Mouse (Mus musculus) embryo, embryonic 10.5 days (tissue): ENCODE results near the gene Ank.

Source experiments
- DNase-seq: peaks from one replicate; pipeline ENCODE4 v3.0.0-alpha.2; 2015; ENCODE audit warnings: low spot score

The Ank gene

DNA sequence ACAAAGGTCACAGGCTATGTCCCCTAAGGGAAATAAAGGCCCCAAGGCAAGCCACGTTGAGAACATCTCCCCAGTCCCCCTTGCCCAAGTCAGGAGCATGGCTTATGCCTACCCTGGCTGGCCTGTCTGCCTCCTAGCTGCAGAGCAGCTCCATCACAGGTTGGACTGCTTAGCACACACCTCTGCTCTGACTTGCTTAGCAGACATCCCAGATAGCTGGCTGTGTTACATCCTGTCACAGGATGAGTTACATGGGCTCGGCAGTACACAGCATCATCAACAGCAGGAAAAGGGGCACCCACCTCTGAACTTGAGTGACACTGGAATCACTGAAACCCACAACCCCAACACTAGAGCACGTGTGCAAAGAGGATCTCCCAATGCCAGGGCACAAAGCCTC is 138.8 kb downstream of the Ank start:
- no peak for DNase-seq

DNA sequence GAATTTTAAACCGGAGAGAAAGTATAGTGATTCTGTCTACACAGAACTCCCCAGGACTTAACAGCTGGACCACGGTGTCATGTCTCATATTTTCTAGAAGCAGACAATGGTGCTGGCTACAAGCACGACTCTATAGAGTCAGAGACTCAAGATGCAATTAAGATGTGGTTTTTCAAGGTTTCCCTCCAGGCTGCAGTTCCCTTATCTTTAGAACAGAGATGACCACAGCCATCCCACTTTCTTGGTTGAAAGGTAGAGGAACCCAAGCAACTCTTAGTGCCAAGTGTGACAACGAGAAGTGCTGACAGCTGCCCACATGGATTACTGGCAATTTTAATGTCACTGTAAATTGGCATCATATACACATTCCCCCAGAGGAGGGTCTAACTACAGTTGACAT is 143.1 kb downstream of the Ank start:
- DNase-seq, result no peak

DNA sequence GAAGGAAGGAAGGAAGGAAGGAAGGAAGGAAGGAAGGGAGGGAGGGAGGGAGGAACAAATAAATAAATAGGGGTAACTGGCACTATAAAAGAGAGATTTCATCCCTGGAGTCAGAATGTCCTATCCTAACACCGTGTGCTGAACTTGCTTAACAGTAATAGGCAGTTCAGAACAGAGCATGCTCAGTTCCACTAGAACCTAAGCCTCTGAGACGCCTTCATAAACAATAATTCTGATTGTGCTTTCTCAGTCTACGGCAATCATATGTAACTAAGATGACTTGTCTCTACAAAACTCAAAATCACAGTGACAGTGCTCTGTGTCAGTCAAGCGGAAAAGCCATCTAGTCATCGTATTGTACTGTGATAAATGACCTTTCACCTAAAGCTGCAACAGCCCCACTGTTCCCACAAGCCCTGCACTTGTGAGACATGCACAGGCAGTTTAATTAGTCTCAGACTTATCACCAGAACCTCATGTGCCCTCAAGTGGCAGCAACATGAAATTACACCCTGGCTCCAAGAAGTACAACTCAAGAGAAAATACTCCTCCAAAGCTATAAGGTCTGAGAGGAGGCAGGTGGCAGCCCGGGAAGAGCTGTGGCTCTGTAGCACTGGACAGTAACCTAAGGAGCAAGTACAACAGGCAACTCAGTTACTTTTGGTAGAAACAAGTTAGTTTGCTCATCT is 146.2 kb downstream of the Ank start:
- peak; percentile 87 for DNase-seq

DNA sequence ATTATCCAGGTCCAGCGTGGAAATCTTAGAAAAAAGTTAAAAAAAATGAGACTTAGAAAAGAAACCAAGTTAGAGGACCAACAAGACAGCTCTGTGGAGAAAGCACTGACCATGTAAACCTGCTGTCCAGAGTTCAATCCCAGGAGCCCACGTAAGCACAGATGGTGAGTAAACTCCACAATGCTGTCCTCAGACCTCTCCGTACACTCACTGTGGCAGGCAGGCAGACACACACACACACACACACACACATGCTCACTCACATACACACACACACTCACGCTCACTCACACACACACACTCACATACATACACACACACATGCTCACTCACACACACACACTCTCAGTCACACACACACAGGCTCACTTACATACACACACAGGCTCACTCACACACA is 146.8 kb downstream of the Ank start:
- no peak for DNase-seq

DNA sequence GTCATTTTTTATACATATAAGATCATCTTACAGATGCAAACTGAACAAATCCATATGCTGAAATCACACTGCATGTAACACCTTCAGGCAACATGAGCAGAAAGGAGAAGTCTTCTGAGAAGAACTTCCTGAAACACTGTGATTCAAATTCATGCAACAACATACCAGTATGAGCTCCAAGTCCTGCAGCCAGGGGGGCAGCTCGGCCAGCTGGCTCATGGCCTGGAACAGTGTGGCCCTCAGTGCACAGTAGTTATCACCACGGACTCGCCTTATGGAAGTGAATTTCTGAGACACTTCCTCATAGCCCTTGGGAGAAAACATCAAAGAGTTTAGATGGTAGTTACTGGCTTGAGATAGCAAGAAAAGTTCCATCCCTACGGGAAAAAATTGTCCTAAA is 149.7 kb downstream of the Ank start:
- no peak for DNase-seq

DNA sequence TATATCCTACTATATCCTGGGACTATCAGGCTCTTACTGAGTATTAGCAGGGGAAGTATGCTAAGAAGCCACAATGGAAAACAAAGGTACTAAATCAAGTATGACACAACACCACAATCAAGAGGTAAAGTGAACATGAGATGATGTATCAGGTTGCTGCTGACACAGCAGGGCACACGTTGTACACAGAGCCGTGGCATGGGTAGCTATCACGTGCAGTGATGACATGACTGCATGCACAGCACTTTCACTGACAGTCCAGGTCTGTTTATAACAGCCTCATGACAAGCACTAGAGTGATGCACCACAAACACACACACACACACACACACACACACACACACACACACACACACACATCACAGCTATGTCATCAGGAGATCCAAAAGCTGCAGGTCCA is 150.8 kb downstream of the Ank start:
- no peak for DNase-seq

DNA sequence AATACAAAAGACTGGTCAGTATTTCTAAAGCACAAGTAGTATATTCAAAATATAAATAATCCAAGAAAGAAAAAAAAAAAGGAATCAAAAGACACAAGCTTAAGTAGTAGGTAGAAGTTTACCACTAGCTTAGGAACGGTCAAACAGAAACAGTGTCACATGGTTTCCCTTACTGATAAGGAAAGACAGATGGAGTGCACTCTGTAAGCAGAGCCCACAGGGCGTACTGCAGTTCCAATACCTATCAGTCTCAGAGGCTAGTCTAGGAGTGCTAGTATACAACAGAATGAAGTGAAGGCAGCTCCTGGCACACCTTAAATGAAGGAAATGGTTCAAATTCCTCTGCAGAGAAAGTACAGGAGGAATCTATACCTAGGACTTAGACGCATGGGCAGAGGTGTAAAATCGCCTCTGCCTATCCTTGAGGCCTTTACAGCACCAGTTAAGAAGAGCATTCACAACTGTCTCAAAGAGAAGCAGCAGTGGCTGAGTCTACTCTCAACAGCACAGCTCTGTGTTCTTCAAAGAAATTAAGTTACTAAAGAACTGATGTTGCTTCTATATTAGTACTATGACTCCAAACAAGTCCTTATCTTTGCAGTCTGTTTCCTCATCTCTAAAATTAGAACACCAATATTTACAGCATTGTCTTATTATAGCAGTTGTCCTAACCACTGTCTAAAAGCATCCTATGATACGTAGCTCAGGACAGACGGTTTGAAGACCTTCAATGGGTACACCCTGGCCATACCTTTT is 152.5 kb downstream of the Ank start:
- DNase-seq, result no peak

DNA sequence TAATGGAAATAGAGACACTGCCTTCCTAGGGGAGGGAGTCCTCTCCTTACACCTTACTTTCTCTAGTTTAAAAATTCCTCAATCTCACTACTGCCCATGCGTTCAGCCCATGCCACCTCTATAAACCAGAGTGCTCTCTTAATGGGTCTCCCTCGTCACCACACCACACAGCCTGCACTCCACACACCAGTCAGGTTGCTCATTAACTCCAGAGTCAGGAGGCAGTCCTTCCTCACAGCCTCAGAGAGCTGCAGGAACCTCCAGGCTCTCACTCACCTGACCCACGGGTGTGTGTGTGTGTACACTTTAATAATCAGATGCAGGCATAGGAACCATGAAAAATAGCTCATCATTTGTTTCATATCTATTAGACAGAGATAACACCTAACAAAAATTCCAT is 153.2 kb downstream of the Ank start:
- DNase-seq, result no peak

DNA sequence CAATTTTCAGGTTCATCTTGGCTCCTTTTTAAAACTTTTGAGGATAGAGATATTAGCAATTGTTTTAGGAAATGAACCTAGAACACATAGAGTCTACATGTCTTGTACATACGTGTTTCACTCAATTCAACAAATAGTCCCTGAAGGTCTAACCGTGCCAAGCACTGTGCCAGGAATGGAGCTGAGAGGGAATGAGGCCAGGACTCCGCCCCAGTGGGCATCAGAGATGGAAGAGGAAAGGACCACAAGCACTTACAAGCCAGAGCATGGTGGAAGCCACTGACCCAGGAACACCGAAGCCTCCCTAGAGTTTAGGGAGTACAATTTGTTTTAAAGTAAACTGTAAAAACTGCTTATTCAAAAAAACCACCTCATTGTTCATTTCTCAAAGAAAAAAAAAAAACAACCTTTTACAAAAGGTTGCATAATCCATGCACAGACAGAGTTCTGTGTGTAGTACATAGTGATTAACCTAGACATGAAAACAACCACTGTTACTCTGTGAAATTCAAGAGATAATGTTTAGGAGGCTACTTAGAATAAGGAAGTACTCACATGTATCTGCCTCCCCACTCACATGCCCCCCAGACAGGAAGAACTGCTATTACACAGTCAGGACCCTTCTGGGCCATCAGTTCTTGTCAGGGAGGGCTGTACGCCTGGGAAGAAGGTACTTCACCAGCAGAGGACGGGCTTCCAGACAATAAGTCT is 154.2 kb downstream of the Ank start:
- DNase-seq, result no peak

DNA sequence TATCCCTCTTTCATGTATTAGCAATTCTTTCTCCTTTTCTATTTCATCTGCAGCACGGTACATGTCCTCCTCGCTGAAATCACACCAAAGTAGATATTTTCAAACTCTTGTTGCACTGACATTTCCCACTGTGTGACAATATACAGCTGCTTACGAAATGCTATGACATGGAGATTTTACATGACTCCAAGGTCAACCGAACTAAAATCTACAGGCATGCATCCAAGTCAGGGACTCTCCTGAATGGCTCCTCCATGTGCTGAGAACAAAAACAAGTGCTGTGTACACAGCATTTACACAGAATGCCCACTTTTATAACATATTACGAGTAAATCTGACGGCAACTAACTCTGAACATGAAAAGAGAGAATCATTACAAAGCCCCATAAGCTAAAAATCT is 156.8 kb downstream of the Ank start:
- no peak for DNase-seq

DNA sequence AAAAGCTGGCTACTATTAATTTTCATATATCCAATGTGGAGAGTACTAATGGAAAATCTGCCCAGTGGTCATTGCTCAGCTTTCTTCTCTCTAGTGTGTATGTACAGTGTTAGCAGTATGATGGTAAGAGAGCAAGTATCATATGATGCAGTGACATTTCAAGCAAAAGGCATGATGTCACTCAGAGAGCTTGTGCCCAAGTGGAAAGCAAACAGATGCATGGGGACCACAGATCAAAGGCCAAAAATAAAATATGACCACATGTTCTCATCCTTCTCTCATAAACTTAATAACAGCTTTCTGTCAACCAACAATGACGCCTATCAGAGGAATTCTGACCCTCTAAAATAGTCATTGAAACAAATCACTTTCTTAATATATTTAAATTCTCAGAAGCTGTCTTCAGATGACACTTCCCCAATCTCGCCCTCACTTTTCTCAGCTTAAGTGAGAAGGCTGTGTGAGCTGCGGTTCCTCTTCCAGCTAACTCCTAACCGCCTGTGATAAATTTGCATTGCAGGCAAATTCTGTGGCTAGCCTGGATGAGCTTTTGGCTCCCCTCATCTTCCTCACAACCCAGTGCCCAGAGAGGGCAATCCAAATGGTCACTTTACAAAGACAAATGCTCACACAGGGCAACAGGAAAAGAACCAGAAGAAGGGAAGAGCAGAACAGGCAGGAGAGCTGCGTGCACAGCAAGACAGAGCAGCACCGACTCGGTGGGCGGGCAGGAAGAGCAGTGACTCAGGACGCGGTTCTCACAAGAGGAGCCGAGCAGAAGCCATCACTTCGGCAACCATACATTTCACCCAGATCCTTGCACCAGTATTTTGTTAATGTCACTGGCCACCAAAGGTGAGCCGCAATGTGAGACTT is 158.8 kb downstream of the Ank start:
- DNase-seq, result no peak

DNA sequence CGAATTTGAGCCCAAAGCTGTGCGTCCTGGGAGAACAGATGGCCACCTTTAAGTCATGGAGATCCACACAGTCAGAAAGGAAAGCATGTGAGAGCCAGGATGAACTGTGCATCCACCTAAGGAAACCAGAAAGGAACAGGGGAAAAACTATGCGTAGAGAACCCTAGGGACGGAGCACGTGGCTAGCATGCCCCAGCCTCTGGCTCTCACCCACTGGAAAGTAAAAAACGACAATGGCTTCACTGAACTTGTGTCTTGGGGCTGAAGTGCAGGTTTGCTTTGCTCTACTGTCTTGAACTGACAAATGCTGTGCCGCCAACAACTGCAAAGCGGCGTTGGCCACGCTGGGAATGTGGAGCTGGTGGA is 159.4 kb downstream of the Ank start:
- no peak for DNase-seq

DNA sequence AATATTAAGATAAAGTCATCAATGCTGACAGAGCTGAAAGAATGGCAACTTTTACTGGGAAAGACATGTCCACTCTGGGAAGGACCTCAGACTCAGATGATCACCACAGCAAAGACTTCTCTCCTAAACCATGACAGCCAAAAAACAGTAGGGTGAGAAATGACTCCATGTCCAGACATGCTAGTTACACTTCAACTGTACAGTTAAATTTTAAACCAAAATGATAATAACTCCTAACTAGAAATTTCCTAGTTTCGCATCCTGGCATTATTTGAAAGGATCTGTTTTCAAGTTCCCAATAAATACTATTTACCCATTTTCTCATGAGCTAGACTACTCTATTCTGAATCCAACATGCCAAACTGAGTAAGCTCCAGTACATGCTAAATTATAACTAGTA is 159.8 kb downstream of the Ank start:
- no peak for DNase-seq

DNA sequence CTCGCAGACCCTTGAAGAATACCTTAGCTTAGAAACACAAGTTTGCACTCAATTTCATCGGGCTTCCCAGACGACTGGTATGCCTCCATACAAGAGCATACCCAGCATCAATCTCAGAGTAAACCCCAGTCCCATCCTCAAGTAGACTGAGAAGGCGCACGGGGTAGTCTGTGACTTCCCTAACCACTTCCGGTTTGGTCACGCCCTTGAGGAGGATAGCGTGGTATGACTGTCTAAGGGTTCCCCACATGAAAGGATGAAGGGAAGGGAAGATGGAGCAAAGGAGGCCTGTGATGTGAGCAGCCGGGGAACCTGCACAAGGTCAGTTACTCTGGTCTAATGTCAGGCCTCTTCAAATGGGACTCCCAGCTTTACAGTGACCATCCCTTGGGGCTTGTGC is 161.3 kb downstream of the Ank start:
- DNase-seq, result no peak

DNA sequence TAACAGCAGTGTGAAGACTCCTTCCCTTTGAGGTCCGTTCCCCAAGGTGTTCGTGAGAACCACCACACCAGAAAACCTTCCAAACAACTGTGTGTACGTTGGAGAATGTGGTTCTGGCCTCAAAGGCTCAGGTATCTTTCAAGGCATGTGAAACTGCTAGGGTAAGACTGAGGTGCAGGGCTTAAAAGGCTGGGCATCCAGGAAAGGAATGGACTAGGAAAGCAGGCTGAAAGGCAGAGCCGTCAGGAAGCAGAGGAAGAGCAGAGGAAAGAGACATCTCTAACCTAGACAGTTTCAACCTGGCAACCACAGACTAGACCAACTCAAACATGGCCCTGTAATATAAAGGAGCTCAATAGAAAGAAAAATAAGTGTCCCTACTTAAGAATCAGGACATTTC is 162.6 kb downstream of the Ank start:
- no peak for DNase-seq

DNA sequence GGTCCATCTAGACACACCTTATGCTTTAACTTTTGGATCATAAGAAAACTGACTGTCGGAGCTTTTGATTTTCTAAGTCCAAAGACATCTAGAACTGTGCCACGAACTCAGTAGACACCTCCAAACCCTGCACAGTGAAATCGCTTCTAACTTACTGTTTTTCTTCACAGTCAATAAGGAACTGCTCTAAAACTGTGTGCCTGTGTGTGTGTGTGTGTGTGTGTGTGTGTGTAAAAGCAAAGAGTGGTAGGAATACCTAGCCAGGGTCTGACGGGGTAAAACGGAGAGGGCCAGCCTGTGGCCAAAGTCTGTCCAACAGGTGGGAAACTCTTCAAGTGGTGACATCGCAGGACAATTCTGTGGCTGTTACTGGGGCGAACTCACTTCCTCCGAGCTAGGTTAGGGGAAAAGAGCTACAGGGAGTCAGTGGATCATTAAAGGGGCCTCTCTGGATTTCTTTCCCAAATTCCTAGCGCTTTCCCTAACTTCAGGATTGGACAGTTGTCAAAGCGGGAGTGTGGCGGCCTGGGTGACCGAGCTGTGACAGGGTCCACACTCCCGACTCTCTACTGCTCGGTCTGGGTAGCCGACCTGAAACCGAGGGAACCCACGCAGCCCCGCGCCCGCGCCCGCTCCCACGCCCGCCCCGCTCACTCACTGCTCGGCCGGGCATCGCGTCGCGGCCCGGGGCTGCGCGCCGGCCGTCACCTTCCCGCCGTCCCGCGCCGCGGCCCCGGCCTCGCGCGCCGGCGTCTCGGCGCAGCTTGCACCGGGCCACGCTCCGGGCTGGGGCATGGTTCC is 163.5 kb downstream of the Ank start:
- DNase-seq, result peak; percentile 31

DNA sequence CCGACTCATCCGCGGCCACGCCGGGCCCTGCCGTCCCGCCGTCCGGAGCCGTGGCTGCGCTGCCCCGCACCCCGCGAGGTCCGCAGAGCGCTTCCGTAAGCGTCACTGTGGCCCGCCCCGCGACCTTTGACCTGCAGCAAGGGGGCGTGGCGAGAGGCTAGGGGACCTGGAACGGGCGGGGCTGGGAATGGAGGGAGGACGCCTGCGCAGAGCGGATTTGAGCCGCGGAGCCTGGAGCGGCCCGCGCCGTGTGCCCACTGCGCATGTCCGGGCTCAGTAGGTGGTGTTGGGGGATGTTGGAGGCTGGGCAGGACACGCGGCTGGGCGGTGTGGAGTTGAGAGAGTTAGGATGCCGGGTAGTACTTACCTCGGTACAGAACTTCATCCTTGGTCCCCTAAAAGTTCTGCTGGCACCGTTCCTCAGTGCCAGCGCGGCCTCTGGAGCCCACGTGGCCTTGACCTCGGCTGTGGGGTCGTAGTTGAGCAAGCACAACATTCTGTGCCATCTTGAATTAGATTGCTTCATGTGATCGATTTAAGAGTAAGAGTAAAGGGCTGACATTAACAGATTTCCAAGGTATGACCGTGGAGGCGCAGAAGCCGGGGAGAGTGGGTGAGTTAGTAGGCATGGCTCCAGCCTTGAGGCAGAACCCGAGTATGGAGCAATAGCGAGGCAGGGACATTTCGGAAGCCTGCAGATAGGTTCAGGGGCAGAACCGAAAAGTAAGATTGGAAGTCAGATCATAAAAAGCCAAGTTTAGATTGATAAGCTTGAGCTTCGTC is 164.3 kb downstream of the Ank start, which contains the start of gene Otulin:
Gene Otulin, minus strand, starts transcription at position 93 of the 783 bp plus-strand sequence.
- DNase-seq, result peak; percentile 99

DNA sequence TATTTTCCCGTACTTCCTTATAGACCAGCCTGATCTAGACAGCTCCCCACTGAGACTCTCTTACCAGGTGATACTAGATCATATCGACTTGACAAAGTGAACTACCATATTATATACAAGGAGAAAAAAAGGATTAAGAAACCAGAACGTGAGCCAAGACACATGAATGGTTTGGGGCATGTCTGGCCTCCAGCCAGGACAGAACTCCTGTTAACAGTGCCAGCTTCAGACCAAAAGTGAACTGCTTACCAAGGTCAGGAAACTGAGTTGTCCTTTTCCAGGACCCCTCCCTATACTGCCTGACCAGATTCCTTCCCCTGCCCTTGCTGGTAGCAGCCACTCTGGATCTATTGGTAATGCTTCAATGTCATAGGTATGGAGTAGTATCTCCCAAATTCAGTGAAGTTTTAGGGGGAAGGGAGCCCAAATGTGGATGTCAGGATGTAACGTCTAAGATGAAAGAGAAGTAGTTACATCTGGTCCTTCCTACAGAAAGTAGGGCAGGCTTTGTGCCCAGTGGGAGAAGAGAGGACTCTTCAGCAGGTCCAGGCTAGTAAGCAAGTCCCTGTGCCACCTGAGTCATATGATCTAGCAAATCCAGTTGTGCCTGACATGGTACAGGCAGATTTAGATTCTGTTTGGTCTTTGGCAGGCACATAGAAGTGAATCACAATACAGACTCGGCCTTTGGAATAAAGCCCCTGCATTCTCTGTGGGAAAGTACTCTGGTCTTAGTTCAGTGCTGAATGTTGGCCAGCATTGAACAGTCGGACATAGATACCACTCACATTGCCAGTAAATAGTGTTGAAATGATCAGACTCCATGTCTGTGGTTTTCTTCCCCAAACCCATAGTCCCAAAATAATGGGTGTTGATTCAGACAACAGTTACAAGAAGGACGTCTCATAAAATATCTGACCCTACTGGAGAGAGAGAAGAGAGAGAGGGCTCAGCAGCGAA is 167.7 kb downstream of the Ank start:
- no peak for DNase-seq

DNA sequence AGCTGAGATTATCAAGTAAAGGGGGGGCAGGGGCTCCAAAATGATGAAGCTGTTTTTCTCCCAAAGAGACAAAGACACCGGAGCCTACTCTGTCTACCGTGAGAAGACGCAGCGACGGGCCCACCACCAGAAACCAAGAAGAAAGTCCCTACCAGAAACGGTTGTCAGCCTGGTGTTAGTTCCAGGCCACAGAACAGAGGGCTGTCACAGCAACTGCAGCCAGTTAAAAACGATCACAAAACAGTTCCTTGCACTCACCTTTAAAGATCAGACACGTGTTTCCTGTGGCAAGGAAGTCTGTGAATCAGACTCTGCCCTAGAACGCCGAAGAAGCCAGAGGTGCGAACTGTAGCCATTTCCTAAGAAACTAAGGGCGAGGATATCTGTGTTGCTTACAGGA is 174.7 kb downstream of the Ank start:
- DNase-seq, result no peak
